Mouse (Mus musculus): ENCODE data around the gene Gtf2a1.
A peak's percentile ranks its signal among the peaks of the same experiment; 100 is the strongest.
"Not testable (repeated sequence)": the region's sequence is repeated elsewhere in the genome, so short reads cannot be mapped to it uniquely, and the experiment has no call there.

The Gtf2a1 gene

GRCm38 (mm10) chr12:91589847-91590690 lies at the start of gene Gtf2a1:
Gene Gtf2a1 (minus strand): TSS chr12:91590487.
- DNase-seq (ENCODE audit: extremely low spot score, low read depth, low spot score): peak; percentile 82

GRCm38 (mm10) chr12:91638351-91638750 lies 48.1 kb upstream of the Gtf2a1 start:
- DNase-seq (ENCODE audit: extremely low spot score, low read depth, low spot score): no peak

GRCm38 (mm10) chr12:91637136-91637909 lies 47.0 kb upstream of the Gtf2a1 start:
- DNase-seq (ENCODE audit: extremely low spot score, low read depth, low spot score): no peak

- no peak for DNase-seq (ENCODE audit: extremely low spot score, low read depth, low spot score)
Observed at GRCm38 (mm10) chr12:91626482-91626881, 36.2 kb upstream of the Gtf2a1 start.

- no peak for DNase-seq (ENCODE audit: extremely low spot score, low read depth, low spot score)
Observed at GRCm38 (mm10) chr12:91625013-91625412, 34.7 kb upstream of the Gtf2a1 start.

- DNase-seq (ENCODE audit: extremely low spot score, low read depth, low spot score): no peak
Observed at GRCm38 (mm10) chr12:91609425-91609824, 19.1 kb upstream of the Gtf2a1 start.

GRCm38 (mm10) chr12:91607678-91608077 lies 17.4 kb upstream of the Gtf2a1 start:
- DNase-seq (ENCODE audit: extremely low spot score, low read depth, low spot score): no peak

GRCm38 (mm10) chr12:91606651-91607050 lies 16.4 kb upstream of the Gtf2a1 start:
- DNase-seq (ENCODE audit: extremely low spot score, low read depth, low spot score): no peak

GRCm38 (mm10) chr12:91604600-91604999 lies 14.3 kb upstream of the Gtf2a1 start:
- no peak for DNase-seq (ENCODE audit: extremely low spot score, low read depth, low spot score)

- no peak for DNase-seq (ENCODE audit: extremely low spot score, low read depth, low spot score)
Observed at GRCm38 (mm10) chr12:91592128-91592527, 1.8 kb upstream of the Gtf2a1 start.

- DNase-seq (ENCODE audit: extremely low spot score, low read depth, low spot score): no peak
Observed at GRCm38 (mm10) chr12:91591191-91591590, 904 bp upstream of the Gtf2a1 start.

- no peak for DNase-seq (ENCODE audit: extremely low spot score, low read depth, low spot score)
Observed at GRCm38 (mm10) chr12:91590716-91591115, 429 bp upstream of the Gtf2a1 start.

GRCm38 (mm10) chr12:91589542-91589846 lies 793 bp downstream of the Gtf2a1 start:
- DNase-seq (ENCODE audit: extremely low spot score, low read depth, low spot score): no peak

- no peak for DNase-seq (ENCODE audit: extremely low spot score, low read depth, low spot score)
Observed at GRCm38 (mm10) chr12:91588670-91589541, 1.4 kb downstream of the Gtf2a1 start.

- peak; percentile 79 for DNase-seq (ENCODE audit: extremely low spot score, low read depth, low spot score)
Observed at GRCm38 (mm10) chr12:91588176-91588669, 2.1 kb downstream of the Gtf2a1 start.

- no peak for DNase-seq (ENCODE audit: extremely low spot score, low read depth, low spot score)
Observed at GRCm38 (mm10) chr12:91587491-91588033, 2.7 kb downstream of the Gtf2a1 start.

- DNase-seq (ENCODE audit: extremely low spot score, low read depth, low spot score): no peak
Observed at GRCm38 (mm10) chr12:91587077-91587476, 3.2 kb downstream of the Gtf2a1 start.

- DNase-seq (ENCODE audit: extremely low spot score, low read depth, low spot score): not testable (repeated sequence)
Observed at GRCm38 (mm10) chr12:91585815-91586214, 4.5 kb downstream of the Gtf2a1 start.

- no peak for DNase-seq (ENCODE audit: extremely low spot score, low read depth, low spot score)
Observed at GRCm38 (mm10) chr12:91585206-91585605, 5.1 kb downstream of the Gtf2a1 start.

- DNase-seq (ENCODE audit: extremely low spot score, low read depth, low spot score): no peak
Observed at GRCm38 (mm10) chr12:91583409-91583808, 6.9 kb downstream of the Gtf2a1 start.

All from hindlimb bud, embryonic 11.5 days (tissue).